Mouse (Mus musculus) stomach, embryonic 16.5 days (tissue): ENCODE results near the gene Ism1. TPM values are rescaled to one million over a fixed set of nuclear protein-coding genes. Genes with fewer than 3 reads are reported as not detected.

Experiments
- ATAC-seq: fragments of 200-750 bp; cut with Nextera tagmentation; 2 replicates; pipeline ENCODE4 v1.8.0; 2017; ENCODE audit warnings: moderate number of reproducible peaks, moderate TSS enrichment; ENCODE audit not compliant: insufficient read depth, low FRiP score
- H3K27ac ChIP-seq: fragments of 300-500 bp; sonication (generic); 2 replicates; pipeline ENCODE4 v1.5.1; 2014; ENCODE audit warnings: low read length
- H3K27me3 ChIP-seq: fragments of 300-500 bp; sonication (generic); 2 replicates; pipeline ENCODE4 v1.6.1; 2014; ENCODE audit warnings: low read length, control low read depth, mixed read lengths; ENCODE audit not compliant: control insufficient read depth, insufficient read depth
- H3K36me3 ChIP-seq: fragments of 300-500 bp; sonication (generic); 2 replicates; pipeline ENCODE4 v1.6.1; 2014; ENCODE audit warnings: low read length; ENCODE audit not compliant: control insufficient read depth, insufficient read depth
- H3K4me1 ChIP-seq: fragments of 300-500 bp; sonication (generic); 2 replicates; pipeline ENCODE4 v1.6.1; 2014; ENCODE audit warnings: low read length, control low read depth, mixed read lengths; ENCODE audit not compliant: control insufficient read depth, insufficient read depth
- H3K4me2 ChIP-seq: fragments of 300-500 bp; sonication (generic); 2 replicates; pipeline ENCODE4 v1.6.1; 2014; ENCODE audit warnings: low read depth, low read length, mixed read lengths
- H3K4me3 ChIP-seq: fragments of 300-500 bp; sonication (generic); replicated peaks from 2 replicates; pipeline ENCODE4 v1.5.1; 2014; ENCODE audit warnings: mild to moderate bottlenecking, low read length
- H3K9ac ChIP-seq: fragments of 300-500 bp; sonication (generic); 2 replicates; pipeline ENCODE4 v1.6.1; 2014; ENCODE audit warnings: low read length
- H3K9me3 ChIP-seq: fragments of 300-500 bp; sonication (generic); replicated peaks from 2 replicates; pipeline ENCODE4 v1.6.1; 2016; ENCODE audit warnings: low read length, control low read depth; ENCODE audit not compliant: control insufficient read depth
- whole genome bisulfite sequencing: fragments of 180-500 bp; shearing (Covaris S2); extraction: QIAGEN DNeasy Blood & Tissue Kit; methylation state at CpG from one replicate; pipeline ENCODE4 v1.1.7; 2014; 5-methylcytosine and 5-hydroxymethylcytosine counted together
- polyA plus RNA-seq: library from polyadenylated mRNA; unstranded; fragments of >200 nt; fragmentation: Nextera tagmentation; extraction: Ambion mirVana; gene quantifications from 2 replicates; pipeline ENCODE4 v1.2.1, GENCODE M21; 2015

Ism1 gene
- polyA plus RNA-seq, 1 experiment from 2014 or later: 1.7 TPM

GRCm38 (mm10) chr2:139672371-139672770, 5.6 kb upstream of the Ism1 start:
- peaks cover 5% of the 10 kb centered on the region; the same call in 1 of the 2 replicates for H3K4me1 ChIP-seq
- H3K27me3 ChIP-seq: peaks cover 6% of the 10 kb centered on the region; the same call in 1 of the 2 replicates
- no peak overlapping the region for H3K4me2 ChIP-seq
- H3K27ac ChIP-seq: no peak overlapping the region
- H3K4me3 ChIP-seq: no peak overlapping the region
- no peaks in the 10 kb centered on the region for H3K36me3 ChIP-seq
- 58% methylated on average over 2 of the region's 2 CpGs for WGBS
- H3K9me3 ChIP-seq: no peaks in the 10 kb centered on the region
- no peak for ATAC-seq
- no peak overlapping the region for H3K9ac ChIP-seq

- peak; percentile 68 for ATAC-seq
- under 1% methylated on average over 52 of the region's 52 CpGs for WGBS
- peaks cover 6% of the 10 kb centered on the region; the same call in 1 of the 2 replicates for H3K27me3 ChIP-seq
- peaks cover 7% of the 10 kb centered on the region; the same call in 1 of the 2 replicates for H3K4me1 ChIP-seq
- no peaks in the 10 kb centered on the region for H3K36me3 ChIP-seq
- H3K27ac ChIP-seq: no peak overlapping the region
- peak overlapping the region; percentile 93 for H3K4me3 ChIP-seq
- H3K9me3 ChIP-seq: no peaks in the 10 kb centered on the region
- peak overlapping the region; percentile 91 for H3K9ac ChIP-seq
- peak overlapping the region; percentile 99 for H3K4me2 ChIP-seq
These were observed 764 bp upstream of the Ism1 start for GRCm38 (mm10) chr2:139677065-139677762.

GRCm38 (mm10) chr2:139678275-139679140, 530 bp downstream of the Ism1 start:
- ATAC-seq: peak; percentile 90
- no peaks in the 10 kb centered on the region for H3K36me3 ChIP-seq

GRCm38 (mm10) chr2:139682540-139682939, 4.6 kb downstream of the Ism1 start:
- H3K9ac ChIP-seq: no peak overlapping the region
- WGBS: 71% methylated on average over 3 of the region's 3 CpGs
- H3K4me3 ChIP-seq: no peak overlapping the region
- H3K4me1 ChIP-seq: 0 out of 2 replicates have a peak, but pooled peaks cover 2% of the 10 kb centered on the region
- H3K27me3 ChIP-seq: no peaks in the 10 kb centered on the region
- no peaks in the 10 kb centered on the region for H3K9me3 ChIP-seq
- no peak for ATAC-seq
- no peak overlapping the region for H3K4me2 ChIP-seq
- no peak overlapping the region for H3K27ac ChIP-seq
- H3K36me3 ChIP-seq: no peaks in the 10 kb centered on the region

More at GRCm38 (mm10) chr2:139678275-139679140, 530 bp downstream of the Ism1 start:
- H3K27me3 ChIP-seq: peaks cover 6% of the 10 kb centered on the region; the same call in 1 of the 2 replicates
- H3K9me3 ChIP-seq: no peaks in the 10 kb centered on the region
- H3K27ac ChIP-seq: peak overlapping the region; percentile 79
- H3K4me2 ChIP-seq: peak overlapping the region; percentile 99
- peak overlapping the region; percentile 93 for H3K4me3 ChIP-seq
- H3K4me1 ChIP-seq: peaks cover 7% of the 10 kb centered on the region; the same call in 1 of the 2 replicates
- H3K9ac ChIP-seq: peak overlapping the region; percentile 91
- under 1% methylated on average over 77 of the region's 84 CpGs for WGBS

- Histone ChIP-seq H3K9me3 (no peaks in the 10 kb centered on the region), H3K27me3 (no peaks in the 10 kb centered on the region), H3K9ac (no peak overlapping the region), H3K4me2 (no peak overlapping the region), H3K36me3 (no peaks in the 10 kb centered on the region), H3K4me1 (no peaks in the 10 kb centered on the region), H3K27ac (no peak overlapping the region), H3K4me3 (no peak overlapping the region)
- WGBS: 96% methylated on average over 1 of the region's 1 CpGs
- no peak for ATAC-seq
These were observed 11.5 kb downstream of the Ism1 start for GRCm38 (mm10) chr2:139689442-139690003.

- no peaks in the 10 kb centered on the region for H3K4me1 ChIP-seq
- WGBS: 88% methylated on average over 3 of the region's 3 CpGs
- no peak for ATAC-seq
These were observed 15.5 kb downstream of the Ism1 start for GRCm38 (mm10) chr2:139693521-139693920.

GRCm38 (mm10) chr2:139694638-139695037, 16.7 kb downstream of the Ism1 start:
- no peak overlapping the region for H3K4me3 ChIP-seq
- ATAC-seq: no peak
- H3K27ac ChIP-seq: no peak overlapping the region
- H3K9me3 ChIP-seq: no peaks in the 10 kb centered on the region
- no peaks in the 10 kb centered on the region for H3K36me3 ChIP-seq
- WGBS: 83% methylated on average over 5 of the region's 5 CpGs
- H3K4me1 ChIP-seq: no peaks in the 10 kb centered on the region
- H3K27me3 ChIP-seq: no peaks in the 10 kb centered on the region
- no peak overlapping the region for H3K9ac ChIP-seq
- H3K4me2 ChIP-seq: no peak overlapping the region

More at GRCm38 (mm10) chr2:139693521-139693920, 15.5 kb downstream of the Ism1 start:
- Histone ChIP-seq H3K4me2 (no peak overlapping the region), H3K4me3 (no peak overlapping the region), H3K36me3 (no peaks in the 10 kb centered on the region), H3K27ac (no peak overlapping the region), H3K9me3 (no peaks in the 10 kb centered on the region), H3K9ac (no peak overlapping the region), H3K27me3 (no peaks in the 10 kb centered on the region)

- no peaks in the 10 kb centered on the region for H3K4me1 ChIP-seq
- H3K27me3 ChIP-seq: no peaks in the 10 kb centered on the region
- no peak for ATAC-seq
- no peak overlapping the region for H3K9ac ChIP-seq
- no peak overlapping the region for H3K27ac ChIP-seq
- H3K4me2 ChIP-seq: no peak overlapping the region
- WGBS: 61% methylated on average over 2 of the region's 2 CpGs
- no peaks in the 10 kb centered on the region for H3K36me3 ChIP-seq
- H3K9me3 ChIP-seq: no peaks in the 10 kb centered on the region; the same call in 1 of the 2 replicates
- no peak overlapping the region for H3K4me3 ChIP-seq
These were observed 18.6 kb downstream of the Ism1 start for GRCm38 (mm10) chr2:139696578-139696977.
